Mouse (Mus musculus) E14TG2a.4 (cell line): ENCODE measurements around the gene Uspl1.

Source experiments
- CTCF ChIP-seq: conservative IDR thresholded peaks from 2 replicates; pipeline ENCODE4 v1.5.1; 2014; ENCODE audit warnings: low read length
- POU5F1 ChIP-seq: IDR thresholded peaks from 2 replicates; pipeline ENCODE4 v1.6.1; 2014; ENCODE audit warnings: low read length, borderline replicate concordance

DNA sequence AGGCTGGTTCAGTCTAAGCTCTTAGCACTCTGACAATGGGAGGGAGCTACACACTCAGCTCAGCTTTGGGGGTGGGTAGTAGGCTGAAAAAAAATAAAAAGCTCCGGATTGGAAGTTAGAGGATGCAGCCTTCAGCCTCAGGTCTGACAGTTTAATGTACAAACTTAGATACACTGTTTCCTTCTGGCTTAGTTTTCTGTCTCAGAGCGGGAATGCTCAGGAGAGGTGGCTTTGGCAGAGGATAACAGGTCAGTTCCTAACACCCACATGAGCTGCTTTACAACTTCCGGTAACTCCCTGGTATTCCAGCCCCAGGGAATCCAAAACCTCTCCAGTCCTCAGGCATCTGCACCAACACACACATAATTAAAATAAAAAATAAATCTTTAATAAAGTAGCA, 4.3 kb upstream of the Uspl1 start:
- TF ChIP-seq CTCF (no peak), POU5F1 (no peak)
